Mouse (Mus musculus) lung, embryonic 15.5 days (tissue): ENCODE data around the gene Slc5a4b. TPM values are rescaled to one million over a fixed set of nuclear protein-coding genes. Genes with fewer than 3 reads are reported as not detected.

Experiments
- ATAC-seq: fragments of 200-750 bp; cut with Nextera tagmentation; 2 replicates; pipeline ENCODE4 v1.8.0; 2017; ENCODE audit warnings: moderate number of reproducible peaks, borderline replicate concordance; ENCODE audit not compliant: low FRiP score, low TSS enrichment; ENCODE audit errors: extremely low read depth
- H3K27ac ChIP-seq: fragments of 300-500 bp; sonication (generic); 2 replicates; pipeline ENCODE4 v1.5.1; 2015; ENCODE audit warnings: moderate library complexity, mild to moderate bottlenecking, inconsistent platforms
- H3K27me3 ChIP-seq: fragments of 300-500 bp; sonication (generic); 2 replicates; pipeline ENCODE4 v1.6.1; 2015; ENCODE audit warnings: inconsistent platforms
- H3K36me3 ChIP-seq: fragments of 300-500 bp; sonication (generic); 2 replicates; pipeline ENCODE4 v1.6.1; 2015; ENCODE audit warnings: inconsistent platforms
- H3K4me1 ChIP-seq: fragments of 300-500 bp; sonication (generic); 2 replicates; pipeline ENCODE4 v1.6.1; 2015; ENCODE audit warnings: inconsistent platforms
- H3K4me2 ChIP-seq: fragments of 300-500 bp; sonication (generic); 2 replicates; pipeline ENCODE4 v1.6.1; 2015; ENCODE audit warnings: inconsistent platforms, mild to moderate bottlenecking, moderate library complexity
- H3K4me3 ChIP-seq: fragments of 300-500 bp; sonication (generic); 2 replicates; pipeline ENCODE4 v1.5.1; 2015; ENCODE audit warnings: mild to moderate bottlenecking, inconsistent platforms
- H3K9ac ChIP-seq: fragments of 300-500 bp; sonication (generic); 2 replicates; pipeline ENCODE4 v1.6.1; 2015; ENCODE audit warnings: inconsistent platforms
- H3K9me3 ChIP-seq: fragments of 300-500 bp; sonication (generic); 2 replicates; pipeline ENCODE4 v1.6.1; 2016; ENCODE audit warnings: inconsistent platforms
- WGBS: fragments of 180-500 bp; shearing (Covaris S2); methylation state at CpG from one replicate; pipeline ENCODE4 v1.1.7; 2015; 5-methylcytosine and 5-hydroxymethylcytosine counted together
- microRNA-seq: library from miRNA; unstranded; fragments of <30 nt; microRNA quantifications from one replicate; pipeline ENCODE4, GENCODE M21; 2016
- polyA plus RNA-seq: library from polyadenylated mRNA; unstranded; fragments of >200 nt; fragmentation: Nextera tagmentation; extraction: Ambion mirVana; gene quantifications from 2 replicates; pipeline ENCODE4 v1.2.1, GENCODE M21; 2015

Gene Slc5a4b
- polyA plus RNA-seq, 1 experiment from 2014 or later: not detected

DNA sequence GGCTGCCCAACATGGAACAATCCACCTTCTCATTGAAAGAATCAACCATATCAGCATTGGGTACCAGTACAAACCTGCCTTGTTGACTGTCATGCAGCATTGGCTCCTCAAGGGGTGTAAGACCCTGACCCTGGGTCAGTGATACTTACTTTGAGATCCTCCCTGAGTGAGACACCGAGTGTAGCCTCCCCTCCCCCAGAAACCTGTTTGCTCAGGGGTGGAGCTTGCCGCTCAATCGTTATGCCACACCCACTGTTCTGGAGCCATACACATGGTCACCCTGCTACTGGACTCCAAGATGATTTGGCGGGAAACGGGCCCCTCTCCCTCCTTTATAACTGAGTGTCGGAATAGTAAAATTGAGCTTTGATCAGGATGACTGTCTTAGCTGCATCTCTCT lies 86.8 kb downstream of the Slc5a4b start:
- Histone ChIP-seq H3K36me3 (no peaks in the 10 kb centered on the region), H3K9me3 (no peaks in the 10 kb centered on the region), H3K4me1 (peaks cover 10% of the 10 kb centered on the region), H3K27ac (no peak overlapping the region), H3K4me3 (no peak overlapping the region), H3K4me2 (no peak overlapping the region), H3K27me3 (no peaks in the 10 kb centered on the region), H3K9ac (no peak overlapping the region)
- 93% methylated on average over 6 of the region's 6 CpGs for WGBS
- no peak for ATAC-seq

DNA sequence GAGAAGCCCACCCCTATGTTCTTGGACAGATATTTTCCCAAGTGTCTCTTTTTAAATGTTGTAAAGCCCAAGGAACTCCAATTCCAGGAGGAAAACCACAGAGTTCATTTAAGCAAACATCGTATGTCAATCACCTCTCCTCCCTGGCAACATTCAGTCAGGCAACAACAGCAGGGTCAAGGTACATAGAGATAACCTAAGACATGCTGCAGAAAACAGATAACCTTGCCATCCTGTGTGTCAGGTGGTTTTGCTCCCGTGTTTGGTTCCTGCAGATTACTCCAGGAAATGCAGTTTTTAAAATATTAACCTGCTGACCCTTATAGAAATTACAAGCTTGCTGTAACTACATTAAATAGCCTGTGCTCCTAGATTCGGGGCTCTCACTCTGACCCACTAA lies 89.0 kb downstream of the Slc5a4b start:
- 29% methylated on average over 3 of the region's 3 CpGs for WGBS
- H3K4me1 ChIP-seq: no peaks in the 10 kb centered on the region
- no peak for ATAC-seq

DNA sequence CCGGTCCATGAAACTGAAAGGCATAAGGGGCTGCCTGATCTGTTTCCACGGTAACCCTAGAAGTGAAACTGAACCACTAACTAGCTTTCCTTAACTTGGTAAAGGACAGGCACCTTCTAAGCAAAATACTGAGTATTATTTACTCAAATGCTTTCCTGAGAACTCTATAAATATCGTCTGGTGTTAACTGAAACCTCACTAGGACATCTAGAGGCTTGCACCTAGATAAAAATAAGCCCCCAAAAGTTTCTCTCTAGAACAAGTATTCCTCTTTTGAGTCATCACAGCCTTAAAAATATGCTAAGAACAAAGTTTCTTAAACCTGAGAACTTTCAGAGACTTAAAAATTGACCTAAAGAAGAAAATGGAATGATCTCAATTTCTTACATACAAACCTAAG lies 93.9 kb downstream of the Slc5a4b start:
- no peak for ATAC-seq
- Histone ChIP-seq H3K36me3 (no peaks in the 10 kb centered on the region), H3K4me2 (no peak overlapping the region), H3K27ac (no peak overlapping the region), H3K9ac (no peak overlapping the region), H3K4me1 (no peaks in the 10 kb centered on the region), H3K9me3 (no peaks in the 10 kb centered on the region), H3K4me3 (no peak overlapping the region), H3K27me3 (no peaks in the 10 kb centered on the region)
- WGBS: 84% methylated on average over 3 of the region's 3 CpGs

More for the DNA sequence above, 89.0 kb downstream of the Slc5a4b start:
- no peak overlapping the region for H3K4me2 ChIP-seq
- H3K27me3 ChIP-seq: no peaks in the 10 kb centered on the region
- no peaks in the 10 kb centered on the region for H3K9me3 ChIP-seq
- H3K27ac ChIP-seq: no peak overlapping the region
- no peaks in the 10 kb centered on the region for H3K36me3 ChIP-seq
- H3K9ac ChIP-seq: no peak overlapping the region
- no peak overlapping the region for H3K4me3 ChIP-seq

DNA sequence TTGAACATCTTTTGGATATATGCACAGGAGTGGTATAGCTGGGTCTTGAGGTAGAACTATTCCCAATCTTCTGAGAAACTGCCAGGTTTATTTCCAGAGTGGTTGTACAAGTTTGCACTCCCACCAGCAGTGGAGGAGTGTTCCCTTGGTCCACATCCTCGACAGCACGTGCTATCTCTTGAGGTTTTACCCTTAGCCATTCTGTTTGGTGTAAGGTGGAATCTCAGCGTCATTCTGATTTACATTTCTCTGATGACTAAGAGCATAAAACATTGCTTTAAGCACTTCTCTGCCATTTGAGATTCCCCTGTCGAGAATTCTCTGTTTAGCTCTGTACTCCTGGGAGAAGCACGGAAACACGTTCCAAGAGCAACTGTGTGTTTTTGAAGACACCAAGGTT lies 97.8 kb downstream of the Slc5a4b start:
- Histone ChIP-seq H3K27ac (no peak overlapping the region), H3K9me3 (no peaks in the 10 kb centered on the region), H3K36me3 (no peaks in the 10 kb centered on the region), H3K4me1 (no peaks in the 10 kb centered on the region), H3K9ac (no peak overlapping the region), H3K27me3 (no peaks in the 10 kb centered on the region), H3K4me2 (no peak overlapping the region), H3K4me3 (no peak overlapping the region)
- ATAC-seq: no peak
- 70% methylated on average over 6 of the region's 6 CpGs for WGBS

DNA sequence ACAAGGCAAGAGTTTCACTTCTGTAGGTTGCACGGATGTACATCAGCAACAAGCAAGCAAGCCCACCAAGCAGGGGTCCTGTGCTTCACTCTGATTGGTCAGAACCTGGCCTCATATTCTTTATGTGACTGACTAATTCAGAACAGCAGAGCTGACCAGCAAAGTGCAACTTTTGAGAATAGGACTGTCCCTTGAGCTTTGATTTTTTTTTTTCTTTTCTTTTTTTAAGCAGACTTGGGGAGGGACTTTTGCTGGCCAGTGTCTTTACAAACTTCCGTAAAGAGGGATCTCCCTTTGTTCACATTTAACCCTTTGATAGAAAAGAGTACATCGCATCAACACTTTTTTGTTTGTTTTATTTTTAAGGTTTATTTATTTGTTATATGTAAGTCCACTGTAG lies 100.9 kb downstream of the Slc5a4b start:
- H3K9me3 ChIP-seq: no peaks in the 10 kb centered on the region
- ATAC-seq: no peak
- H3K4me3 ChIP-seq: no peak overlapping the region
- no peak overlapping the region for H3K9ac ChIP-seq
- H3K4me1 ChIP-seq: no peaks in the 10 kb centered on the region
- no peaks in the 10 kb centered on the region for H3K27me3 ChIP-seq
- 63% methylated on average over 3 of the region's 3 CpGs for WGBS
- no peak overlapping the region for H3K4me2 ChIP-seq
- no peaks in the 10 kb centered on the region for H3K36me3 ChIP-seq
- H3K27ac ChIP-seq: no peak overlapping the region

Small RNA genes lying within 50 kb of the gene (microRNA-seq; reads per million reads assigned to microRNA genes)
- gene Mir6409: not detected

Other genes starting within 250 kb of the Slc5a4b start
- gene Derl3, start 217.5 kb downstream of the Slc5a4b start, polyA plus RNA-seq: 1.8 and 2.5 TPM in 2 replicates
- 205 and 213 TPM in 2 replicates for gene Smarcb1, start 189.3 kb downstream of the Slc5a4b start, polyA plus RNA-seq
- 51.1 and 55.3 TPM in 2 replicates for gene Chchd10, start 177.8 kb downstream of the Slc5a4b start, polyA plus RNA-seq
- 75.9 and 83.4 TPM in 2 replicates for gene Mmp11, start 174.5 kb downstream of the Slc5a4b start, polyA plus RNA-seq
- gene Gm867, start 170.3 kb downstream of the Slc5a4b start, polyA plus RNA-seq: 0.42 and 0.59 TPM in 2 replicates
- gene Vpreb3, start 167.9 kb downstream of the Slc5a4b start, polyA plus RNA-seq: 0.55 and 0.95 TPM in 2 replicates
- 0.05 TPM in 1 of 2 replicates, not detected in the other for gene Gm5134, start 156.4 kb downstream of the Slc5a4b start, polyA plus RNA-seq
- 20.8 and 22.0 TPM in 2 replicates for gene Zfp280b, start 78.3 kb downstream of the Slc5a4b start, polyA plus RNA-seq
- not detected in 2 replicates for gene Slc5a4a, start 36.5 kb upstream of the Slc5a4b start, polyA plus RNA-seq
- 51.7 and 53.4 TPM in 2 replicates for gene Prmt2, start 126.9 kb upstream of the Slc5a4b start, polyA plus RNA-seq
- gene S100b, start 142.9 kb upstream of the Slc5a4b start, polyA plus RNA-seq: 0.59 and 0.67 TPM in 2 replicates
- gene Dip2a, start 234.3 kb upstream of the Slc5a4b start, polyA plus RNA-seq: 12.5 TPM in 2 replicates